Mouse (Mus musculus) midbrain, postnatal 0 days (tissue): ENCODE measurements around the gene Ube2f. TPM values are rescaled to one million over a fixed set of nuclear protein-coding genes. Genes with fewer than 3 reads are reported as not detected.
A peak's percentile ranks its signal among the peaks of the same experiment; 100 is the strongest.

Experiments used
- ATAC-seq: fragments of 200-750 bp; cut with Nextera tagmentation; 2 replicates; pipeline ENCODE4 v1.8.0; 2017; ENCODE audit warnings: moderate number of reproducible peaks, mild to moderate bottlenecking, moderate TSS enrichment, moderate library complexity; ENCODE audit not compliant: low FRiP score
- DNase-seq: peaks from one replicate; pipeline ENCODE4 v3.0.0-alpha.2; 2015; ENCODE audit warnings: low spot score
- H3K27ac ChIP-seq: fragments of 300-500 bp; sonication (generic); 2 replicates; pipeline ENCODE4 v1.5.1; 2014; ENCODE audit warnings: low read depth, mild to moderate bottlenecking, low read length, mixed read lengths
- H3K27me3 ChIP-seq: fragments of 300-500 bp; sonication (generic); 2 replicates; pipeline ENCODE4 v1.6.1; 2014; ENCODE audit warnings: low read length, control low read depth, mixed read lengths; ENCODE audit not compliant: insufficient read depth
- H3K36me3 ChIP-seq: fragments of 300-500 bp; sonication (generic); 2 replicates; pipeline ENCODE4 v1.6.1; 2014; ENCODE audit warnings: low read length, control low read depth, mixed read lengths; ENCODE audit not compliant: insufficient read depth
- H3K4me1 ChIP-seq: fragments of 300-500 bp; sonication (generic); 2 replicates; pipeline ENCODE4 v1.6.1; 2014; ENCODE audit warnings: mild to moderate bottlenecking, control low read depth, antibody characterized with exemption, low read length, mixed read lengths; ENCODE audit not compliant: insufficient read depth
- H3K4me2 ChIP-seq: fragments of 300-500 bp; sonication (generic); 2 replicates; pipeline ENCODE4 v1.6.1; 2014; ENCODE audit warnings: low read depth, mild to moderate bottlenecking, low read length, mixed read lengths; ENCODE audit not compliant: poor library complexity, severe bottlenecking
- H3K4me3 ChIP-seq: fragments of 300-500 bp; sonication (generic); 2 replicates; pipeline ENCODE4 v1.5.1; 2014; ENCODE audit warnings: low read depth, mild to moderate bottlenecking, low read length, moderate library complexity
- H3K9ac ChIP-seq: fragments of 300-500 bp; sonication (generic); replicated peaks from 2 replicates; pipeline ENCODE4 v1.6.1; 2014; ENCODE audit warnings: mild to moderate bottlenecking, low read length, moderate library complexity, mixed read lengths; ENCODE audit not compliant: poor library complexity, severe bottlenecking
- H3K9me3 ChIP-seq: fragments of 300-500 bp; sonication (generic); 2 replicates; pipeline ENCODE4 v1.6.1; 2016; ENCODE audit warnings: low read length, control low read depth
- CTCF ChIP-seq: IDR thresholded peaks from 2 replicates; pipeline ENCODE4 v1.5.1; 2016; ENCODE audit warnings: antibody characterized with exemption, mild to moderate bottlenecking
- WGBS: fragments of 180-500 bp; shearing (Covaris S2); extraction: QIAGEN DNeasy Blood & Tissue Kit; methylation state at CpG from one replicate; pipeline ENCODE4 v1.1.7; 2014; 5-methylcytosine and 5-hydroxymethylcytosine counted together
- polyA plus RNA-seq: library from polyadenylated mRNA; unstranded; fragments of >200 nt; fragmentation: Nextera tagmentation; extraction: Ambion mirVana; gene quantifications from 2 replicates; pipeline ENCODE4 v1.2.1, GENCODE M21; 2015
- total RNA-seq: library from RNA; depleted of rRNA; stranded (reverse); fragments of >200 nt; gene quantifications from 2 replicates; pipeline ENCODE4 v1.2.3, GENCODE M21; 2014; rRNA removed

Ube2f gene
- total RNA-seq (34.3 and 42.5 TPM in 2 replicates), polyA plus RNA-seq (41.2 and 44.8 TPM in 2 replicates)

GRCm38 (mm10) chr1:91249564-91250414, at the start of gene Ube2f:
TSS of gene Ube2f (plus strand) at chr1:91250304.
- H3K36me3 ChIP-seq = peaks cover 2% of the 10 kb centered on the region; the same call in 1 of the 2 replicates
- peak within 1 kb of the TSS; percentile 79 for H3K27ac ChIP-seq
- H3K4me1 ChIP-seq = peaks cover 14% of the 10 kb centered on the region
- H3K4me2 ChIP-seq = peak within 1 kb of the TSS; percentile 83
- ATAC-seq (peak; percentile 100), DNase-seq (peak; percentile 100)
- no peaks in the 10 kb centered on the region for H3K27me3 ChIP-seq
- no peaks in the 10 kb centered on the region for H3K9me3 ChIP-seq
- H3K4me3 ChIP-seq = peak within 1 kb of the TSS; percentile 98
- peak; percentile 79 for TF ChIP-seq CTCF
- under 1% methylated on average over 43 of the region's 43 CpGs for WGBS
- peak within 1 kb of the TSS; percentile 92 for H3K9ac ChIP-seq

GRCm38 (mm10) chr1:91201122-91201521, 49.0 kb upstream of the Ube2f start:
- no peak overlapping the region for H3K9ac ChIP-seq
- no peak for TF ChIP-seq CTCF
- 44% methylated on average over 3 of the region's 3 CpGs for WGBS
- H3K27ac ChIP-seq = 0 out of 2 replicates have a peak overlapping the region, but pooled peaks have one; percentile 12
- no peaks in the 10 kb centered on the region for H3K36me3 ChIP-seq
- no peaks in the 10 kb centered on the region for H3K27me3 ChIP-seq
- no peak for ATAC-seq
- no peaks in the 10 kb centered on the region for H3K9me3 ChIP-seq
- H3K4me2 ChIP-seq = no peak overlapping the region
- H3K4me3 ChIP-seq = no peak overlapping the region
- H3K4me1 ChIP-seq = no peaks in the 10 kb centered on the region
- no peak for DNase-seq

GRCm38 (mm10) chr1:91204221-91204765, 45.8 kb upstream of the Ube2f start:
- Histone ChIP-seq H3K27me3 (no peaks in the 10 kb centered on the region), H3K9me3 (no peaks in the 10 kb centered on the region), H3K9ac (no peak overlapping the region), H3K4me2 (no peak overlapping the region), H3K4me3 (no peak overlapping the region), H3K36me3 (no peaks in the 10 kb centered on the region), H3K4me1 (no peaks in the 10 kb centered on the region), H3K27ac (no peak overlapping the region)
- no peak for TF ChIP-seq CTCF
- 89% methylated on average over 5 of the region's 5 CpGs for WGBS
- ATAC-seq (no peak), DNase-seq (no peak)

- no peak overlapping the region for H3K4me2 ChIP-seq
- H3K27me3 ChIP-seq = no peaks in the 10 kb centered on the region
- no peaks in the 10 kb centered on the region for H3K4me1 ChIP-seq
- TF ChIP-seq CTCF = no peak
- no peaks in the 10 kb centered on the region for H3K36me3 ChIP-seq
- WGBS = 85% methylated on average over 6 of the region's 6 CpGs
- H3K27ac ChIP-seq = no peak overlapping the region
- DNase-seq (no peak), ATAC-seq (no peak)
- H3K4me3 ChIP-seq = no peak overlapping the region
- no peaks in the 10 kb centered on the region for H3K9me3 ChIP-seq
- no peak overlapping the region for H3K9ac ChIP-seq
These were observed 44.5 kb upstream of the Ube2f start for GRCm38 (mm10) chr1:91205651-91206050.

- H3K27ac ChIP-seq = no peak overlapping the region
These were observed 43.8 kb upstream of the Ube2f start for GRCm38 (mm10) chr1:91206336-91206735.

GRCm38 (mm10) chr1:91206873-91207272, 43.2 kb upstream of the Ube2f start:
- DNase-seq (no peak), ATAC-seq (no peak)
- no peaks in the 10 kb centered on the region for H3K9me3 ChIP-seq
- TF ChIP-seq CTCF = no peak
- H3K4me2 ChIP-seq = no peak overlapping the region
- no peaks in the 10 kb centered on the region for H3K36me3 ChIP-seq
- H3K4me1 ChIP-seq = no peaks in the 10 kb centered on the region
- H3K9ac ChIP-seq = no peak overlapping the region
- WGBS = 68% methylated on average over 5 of the region's 5 CpGs
- H3K4me3 ChIP-seq = no peak overlapping the region
- H3K27me3 ChIP-seq = no peaks in the 10 kb centered on the region
- no peak overlapping the region for H3K27ac ChIP-seq

More at GRCm38 (mm10) chr1:91206336-91206735, 43.8 kb upstream of the Ube2f start:
- H3K36me3 ChIP-seq = no peaks in the 10 kb centered on the region
- no peak overlapping the region for H3K4me2 ChIP-seq
- ATAC-seq = no peak
- H3K27me3 ChIP-seq = no peaks in the 10 kb centered on the region
- TF ChIP-seq CTCF = no peak
- DNase-seq = peak; percentile 24
- no peak overlapping the region for H3K9ac ChIP-seq
- H3K9me3 ChIP-seq = no peaks in the 10 kb centered on the region
- no peaks in the 10 kb centered on the region for H3K4me1 ChIP-seq
- H3K4me3 ChIP-seq = no peak overlapping the region
- 67% methylated on average over 8 of the region's 8 CpGs for WGBS
